Mouse (Mus musculus) G1E (cell line): ENCODE measurements at regions not wholly inside any gene's neighbourhood (a gene's known extent, or its start where the extent isn't known, plus 50 kb on each side); places are given as distances from the start of the nearest gene placed in this dataset.

ENCODE experiments used
- CTCF ChIP-seq: IDR thresholded peaks from 2 replicates; pipeline ENCODE4 v1.5.1; 2012; ENCODE audit warnings: low read depth, low read length, inconsistent platforms, mixed read lengths
- GATA1 ChIP-seq: IDR thresholded peaks from 2 replicates; pipeline ENCODE4 v1.6.1; 2012; ENCODE audit warnings: borderline replicate concordance, low read length, inconsistent platforms, mixed read lengths
- GATA2 ChIP-seq: IDR thresholded peaks from 2 replicates; pipeline ENCODE4 v1.6.1; 2012; ENCODE audit warnings: low read depth, low read length, inconsistent platforms, borderline replicate concordance
- TAL1 ChIP-seq: conservative IDR thresholded peaks from 2 replicates; pipeline ENCODE4 v1.6.1; 2012; ENCODE audit warnings: low read depth, low read length, inconsistent platforms, mixed read lengths

DNA sequence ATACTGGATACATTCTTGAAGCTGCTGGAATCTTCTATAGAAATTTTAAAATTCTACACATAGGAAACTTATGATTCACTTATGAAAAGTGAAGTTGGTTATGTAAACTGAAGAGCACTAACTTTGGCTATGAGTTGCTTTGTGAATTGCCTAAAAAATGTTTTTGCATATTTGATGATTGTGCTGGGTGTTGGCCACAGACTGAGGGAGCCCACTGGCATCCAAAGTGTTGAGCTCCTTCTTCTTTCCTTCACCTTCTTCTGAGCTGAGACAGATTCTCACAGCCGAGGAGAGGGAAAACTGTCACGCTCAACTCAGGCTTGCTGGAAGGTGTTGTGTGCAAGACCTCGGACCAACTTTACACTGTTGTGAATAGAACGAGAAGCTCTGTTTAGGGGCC, 243.7 kb downstream of the Gm10260 start:
- TF ChIP-seq CTCF (no peak), GATA2 (no peak), TAL1 (no peak), GATA1 (no peak)
